Mouse (Mus musculus) adrenal gland, adult 8-10 months (tissue): ENCODE measurements at regions not wholly inside any gene's neighbourhood (a gene's known extent, or its start where the extent isn't known, plus 50 kb on each side); places are given as distances from the start of the nearest gene placed in this dataset.

Experiments used
- DNase-seq: peaks from one replicate; pipeline ENCODE4 v3.0.0; 2022

DNA sequence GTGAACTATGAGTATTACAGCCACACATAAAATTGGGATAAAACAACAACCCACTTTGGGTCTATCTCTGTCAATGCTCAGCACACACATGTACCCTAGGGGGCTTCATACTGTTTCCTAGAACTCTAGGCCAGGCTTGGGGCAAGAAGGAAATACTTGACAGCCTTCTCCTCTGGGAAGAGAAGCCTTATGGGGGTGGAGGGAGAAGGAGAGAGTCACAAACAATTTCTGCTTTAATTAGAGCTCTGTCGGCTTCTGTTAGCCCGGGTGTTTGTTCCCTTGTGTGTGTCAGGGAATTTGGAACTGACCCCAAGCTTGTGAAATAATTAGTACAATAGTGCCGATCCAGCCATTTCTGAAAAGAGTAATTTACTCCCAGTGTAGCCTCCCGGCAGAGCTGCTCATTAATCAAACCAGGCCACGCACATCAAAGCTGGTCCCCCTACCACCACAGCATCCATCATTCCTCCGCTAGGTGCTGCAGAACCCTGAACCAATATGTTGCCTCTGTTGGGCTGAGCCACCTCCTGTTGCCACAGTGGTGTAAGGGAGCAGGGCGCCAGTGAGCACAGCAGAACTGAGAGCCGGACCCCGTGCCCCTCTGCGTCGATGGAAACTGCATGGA lies 307.3 kb downstream of the Tmem114 start:
- DNase-seq = no peak

DNA sequence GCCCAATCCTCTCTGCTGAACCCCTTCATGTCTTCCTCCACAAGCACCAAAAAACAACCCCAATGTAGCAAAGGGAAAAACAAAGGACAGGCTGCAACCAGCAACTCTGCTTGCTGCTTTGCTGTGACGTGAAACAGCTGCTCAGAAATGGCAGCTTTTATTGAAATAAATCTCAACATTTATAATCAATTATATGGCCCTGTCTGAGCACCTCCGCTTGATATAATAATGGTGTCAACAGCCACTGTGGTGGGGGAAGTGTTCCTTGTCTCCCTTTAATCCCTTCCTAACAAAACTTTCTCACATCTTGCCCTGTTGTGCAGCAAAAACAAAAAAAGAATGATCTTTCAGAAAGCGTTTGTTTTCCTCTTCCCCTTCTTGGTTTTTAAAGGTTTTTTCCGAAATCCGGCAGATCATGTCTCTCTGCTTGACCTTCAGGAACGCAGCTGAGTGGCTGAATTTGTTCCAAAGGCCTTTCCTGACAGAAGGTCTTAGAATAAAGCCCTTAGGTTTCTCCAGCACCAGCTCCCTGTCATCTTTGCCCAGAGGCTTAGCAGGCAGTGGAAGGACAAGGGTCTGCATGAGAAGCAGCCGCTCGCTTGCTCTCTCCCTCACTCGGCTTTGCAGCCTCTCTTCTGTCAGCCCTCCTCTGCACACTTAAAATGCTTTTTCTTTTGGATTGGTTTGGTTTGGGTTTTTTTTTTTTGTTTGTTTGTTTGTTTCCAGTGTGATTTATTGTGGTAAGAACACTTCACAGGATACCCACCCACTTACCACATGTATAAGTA lies 313.4 kb downstream of the Tmem114 start:
- no peak for DNase-seq

DNA sequence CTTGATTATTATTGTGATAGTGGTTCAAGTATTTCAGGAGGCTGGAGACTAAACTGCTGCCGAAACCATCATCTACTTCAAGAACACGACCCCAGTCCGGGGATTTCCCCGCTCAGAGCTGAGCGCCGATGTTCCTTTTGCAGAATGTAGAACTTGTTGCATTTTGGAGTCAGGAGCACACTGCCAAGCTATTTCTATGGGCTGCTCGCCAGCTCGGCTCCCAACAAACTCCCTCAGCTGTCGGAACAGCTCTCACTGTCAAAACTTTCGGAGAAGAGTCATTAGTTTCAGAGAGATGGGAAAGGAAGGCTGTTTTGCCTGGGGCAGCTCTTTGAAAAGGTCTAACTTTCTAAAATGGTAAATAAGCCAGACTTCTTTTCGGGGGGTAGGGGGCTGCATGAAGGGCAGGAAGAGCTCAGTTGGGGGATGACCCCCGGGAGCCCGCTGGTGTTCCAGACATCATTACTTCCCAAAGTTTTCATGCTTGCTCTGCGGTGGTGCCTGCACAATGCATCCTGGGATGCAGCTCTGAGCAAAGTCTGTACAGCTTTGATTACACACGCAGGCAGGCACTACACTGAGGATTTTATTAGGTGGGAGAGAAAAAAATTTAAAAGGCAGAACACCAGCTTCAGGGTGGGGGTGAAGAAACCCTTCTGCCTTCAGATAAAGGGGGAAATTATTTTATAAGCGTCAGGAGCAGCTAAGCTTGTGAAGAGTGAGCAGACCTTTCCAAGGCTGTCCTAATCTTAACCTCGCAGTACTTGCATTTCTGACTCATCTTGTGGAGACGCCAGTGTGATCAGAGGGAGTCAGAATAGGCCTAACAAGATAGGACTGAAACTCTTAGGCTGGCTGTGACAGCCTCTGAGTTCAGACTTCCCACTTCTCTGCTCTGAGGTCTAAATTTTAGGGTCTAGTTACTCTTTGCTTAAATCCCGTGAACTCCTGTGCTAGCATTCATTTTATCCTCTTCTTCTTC lies 316.5 kb downstream of the Tmem114 start:
- DNase-seq = peak; percentile 12

DNA sequence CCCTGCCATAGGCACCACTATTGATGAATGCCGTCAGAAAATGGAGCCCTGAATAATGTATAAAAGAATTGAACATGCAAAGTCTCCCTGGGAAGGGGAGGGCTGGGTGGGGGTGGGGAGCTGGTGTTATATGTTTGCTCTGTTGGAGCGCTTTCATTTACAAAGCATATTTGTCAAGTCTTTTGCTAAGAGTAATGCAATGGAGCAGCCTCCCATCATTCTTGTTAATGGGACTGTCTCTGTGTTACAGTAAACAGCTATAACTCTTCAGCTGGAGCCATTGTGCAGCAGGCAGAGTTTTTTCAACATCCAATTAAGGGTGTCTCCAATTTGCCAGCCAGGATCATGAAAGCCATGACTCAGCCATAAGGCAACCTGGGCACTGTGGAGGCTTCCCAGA lies 345.9 kb downstream of the Tmem114 start:
- no peak for DNase-seq

DNA sequence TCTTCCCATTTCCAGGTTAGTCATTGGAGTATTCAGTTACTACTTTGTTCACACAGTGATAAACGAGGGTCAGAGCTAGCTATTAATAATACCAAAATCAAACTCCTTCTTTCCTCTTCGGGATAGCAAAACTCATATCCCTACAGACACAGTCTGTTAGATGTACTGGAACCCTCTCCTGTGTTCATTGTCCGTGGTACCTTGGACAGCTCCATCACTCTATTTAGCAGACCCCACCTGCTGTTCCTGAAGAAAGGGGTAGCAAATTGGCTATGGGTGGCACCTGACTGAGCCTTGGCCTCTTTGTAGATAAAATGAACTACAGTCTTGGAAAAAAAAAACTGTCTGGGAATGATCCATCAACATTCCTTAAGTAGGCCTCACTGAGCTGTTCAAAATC lies 346.5 kb downstream of the Tmem114 start:
- DNase-seq = no peak

DNA sequence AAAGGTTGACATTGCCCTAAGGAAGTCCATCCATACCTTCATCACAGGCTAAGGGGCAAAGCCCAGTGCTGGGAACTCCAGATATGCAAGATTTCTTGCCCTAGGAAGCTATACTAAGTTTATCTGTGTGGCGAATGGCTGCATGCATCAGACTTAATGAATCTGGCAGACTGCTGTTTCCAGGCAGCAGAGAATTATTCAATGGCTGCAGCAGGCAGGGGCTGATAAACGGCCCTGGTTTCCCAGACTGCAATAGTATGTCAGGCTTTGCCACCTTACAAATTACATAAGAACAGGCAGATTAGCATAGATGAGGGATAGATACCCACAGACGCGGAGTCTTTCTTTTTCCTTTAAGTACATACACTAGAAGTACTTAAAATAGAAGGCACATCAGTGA lies 350.2 kb downstream of the Tmem114 start:
- DNase-seq = no peak

DNA sequence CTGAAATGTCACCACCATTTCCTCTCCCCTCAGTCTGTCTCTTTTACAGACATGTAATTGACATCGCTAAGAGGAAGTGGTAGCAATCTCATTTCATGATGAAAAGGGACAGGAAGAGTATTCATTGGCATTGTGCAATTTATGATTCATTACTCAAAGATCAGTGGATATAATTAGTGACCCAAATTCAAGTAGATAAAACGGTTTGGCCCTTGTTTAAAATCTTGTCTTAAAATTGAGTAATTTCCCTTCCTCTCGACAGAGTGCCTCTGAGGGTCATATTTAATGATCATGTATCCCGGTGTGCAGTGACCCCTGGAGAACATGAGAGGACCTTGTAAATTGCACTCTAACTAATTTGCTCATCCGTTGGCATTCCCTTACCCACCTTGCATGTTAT lies 371.0 kb downstream of the Tmem114 start:
- DNase-seq = no peak

DNA sequence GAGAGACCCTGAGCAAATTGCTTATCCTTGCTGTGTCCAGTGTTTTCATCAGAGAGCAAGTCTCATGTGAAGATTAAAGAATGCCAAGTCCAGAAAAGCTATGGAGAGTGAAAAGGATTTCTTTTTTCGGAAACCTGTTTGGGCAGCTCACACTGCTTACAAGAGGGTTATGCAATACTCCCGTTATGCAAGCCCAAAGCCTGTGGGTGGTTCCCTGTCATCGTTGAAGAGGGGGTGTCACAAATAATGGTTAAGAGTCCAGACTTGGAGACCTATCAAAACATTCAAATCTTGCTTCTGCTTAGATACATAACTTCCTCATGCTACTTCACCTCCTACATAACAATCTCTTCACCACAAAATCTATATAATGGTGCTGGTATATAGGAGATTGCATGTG lies 416.0 kb downstream of the Tmem114 start:
- DNase-seq = no peak

DNA sequence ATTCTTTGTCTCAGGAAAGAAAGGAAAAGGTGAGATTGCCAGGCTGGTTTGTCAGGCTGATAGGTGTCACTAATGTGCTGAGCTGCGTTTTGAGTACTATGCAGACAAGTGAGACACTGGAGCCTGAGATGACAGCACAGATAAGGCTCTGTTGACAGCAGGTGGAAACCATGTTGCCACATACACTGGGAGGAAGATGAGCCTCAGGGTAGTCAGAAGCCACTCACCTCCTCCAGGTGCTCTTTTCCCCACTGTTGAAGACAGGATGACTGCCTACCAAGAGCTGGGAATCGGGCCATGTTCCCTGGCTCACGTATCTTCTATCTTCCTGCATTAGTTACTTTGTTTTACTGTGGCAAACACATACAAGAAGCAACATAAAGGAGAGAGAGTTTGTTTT lies 418.3 kb downstream of the Tmem114 start:
- no peak for DNase-seq

DNA sequence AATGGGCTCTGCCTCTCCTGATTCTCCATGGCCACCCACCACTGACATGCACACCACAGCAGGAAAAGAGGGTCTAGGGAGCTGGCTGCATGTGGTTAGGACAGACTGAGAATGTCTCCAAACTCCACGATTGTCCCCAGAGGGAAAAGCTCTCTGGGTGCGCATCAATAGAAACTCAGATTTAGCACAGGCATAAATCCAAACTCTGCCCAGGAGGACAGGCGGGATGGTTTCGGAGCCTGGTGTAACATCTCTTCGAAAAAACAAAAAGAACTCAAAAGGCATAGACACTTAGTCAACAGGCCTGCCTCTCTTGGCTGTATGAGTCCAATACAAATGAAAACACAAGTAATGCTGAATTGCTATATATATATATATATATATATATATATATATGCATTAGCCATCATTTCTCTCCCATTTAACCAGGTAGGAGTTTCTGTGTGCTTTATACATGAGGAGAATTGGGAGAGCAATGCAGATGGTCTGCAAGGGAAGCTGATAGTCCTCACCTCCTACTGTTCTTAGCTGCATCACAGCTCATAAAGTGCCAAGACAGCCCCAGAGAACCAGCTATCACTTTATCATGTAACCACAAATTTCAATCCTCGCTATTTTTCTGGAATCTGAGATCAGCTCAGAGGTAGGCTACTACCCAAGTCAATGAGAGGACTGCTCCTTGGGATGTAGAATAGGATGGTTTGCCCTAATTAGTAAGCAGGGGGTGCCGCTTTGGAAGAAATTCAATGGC lies 422.4 kb downstream of the Tmem114 start:
- no peak for DNase-seq

DNA sequence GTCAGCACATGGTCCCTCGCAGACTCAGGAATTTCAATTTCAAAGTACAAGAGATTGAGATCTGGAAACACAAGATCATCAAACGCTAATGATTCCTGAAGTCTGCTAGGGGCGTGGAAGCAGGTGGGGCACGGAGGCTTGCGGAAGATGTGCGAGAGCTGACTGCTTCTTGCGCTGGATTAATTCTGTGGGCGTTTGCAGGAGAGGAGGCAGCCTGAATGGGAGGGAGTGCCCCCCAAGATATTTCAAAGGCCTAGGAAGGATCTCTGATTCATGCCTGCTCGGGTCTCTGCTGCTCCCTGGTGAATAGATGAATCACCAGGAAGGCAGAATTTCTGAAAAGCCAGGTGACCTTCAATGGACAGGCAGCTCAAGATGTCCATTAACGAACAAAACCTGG lies 442.1 kb downstream of the Tmem114 start:
- peak; percentile 3 for DNase-seq

DNA sequence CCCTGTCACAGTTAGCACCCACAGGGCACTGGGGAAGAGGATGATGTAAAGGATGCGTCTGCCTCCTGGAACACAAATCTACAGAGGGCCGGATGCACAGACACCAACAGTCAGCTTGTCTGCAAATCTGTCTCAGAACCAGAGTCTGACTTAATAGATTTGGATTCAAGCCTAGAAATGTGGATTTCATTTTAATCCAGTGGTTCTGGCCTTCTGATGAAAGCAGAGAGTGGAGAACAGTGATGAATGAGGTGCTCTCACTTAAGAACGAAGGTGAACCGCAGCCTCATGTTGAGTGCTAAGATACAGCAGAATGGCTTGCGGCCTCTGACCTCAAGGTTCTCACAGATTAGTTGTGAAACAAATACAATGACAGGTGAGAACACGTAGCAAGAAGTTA lies 446.5 kb downstream of the Tmem114 start:
- no peak for DNase-seq

DNA sequence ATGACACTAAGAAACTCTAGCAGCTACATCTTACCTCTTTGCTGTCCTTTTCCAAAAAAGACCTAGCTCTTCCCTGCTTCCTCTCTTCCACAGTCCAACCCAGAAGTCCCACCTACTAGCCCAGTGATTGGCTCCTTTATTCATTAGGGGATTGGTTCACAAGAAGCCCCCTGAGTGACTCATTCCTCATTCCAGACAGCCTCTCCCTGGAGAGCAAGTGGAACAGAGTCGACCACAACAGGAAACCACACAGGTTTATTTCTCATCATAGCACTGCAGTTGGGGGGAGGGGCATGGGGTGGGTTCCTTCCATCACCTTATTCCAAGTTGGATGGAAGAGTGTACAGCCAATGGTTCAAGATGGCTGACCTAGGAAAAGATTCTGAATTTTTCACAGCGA lies 473.3 kb downstream of the Tmem114 start:
- DNase-seq = no peak

DNA sequence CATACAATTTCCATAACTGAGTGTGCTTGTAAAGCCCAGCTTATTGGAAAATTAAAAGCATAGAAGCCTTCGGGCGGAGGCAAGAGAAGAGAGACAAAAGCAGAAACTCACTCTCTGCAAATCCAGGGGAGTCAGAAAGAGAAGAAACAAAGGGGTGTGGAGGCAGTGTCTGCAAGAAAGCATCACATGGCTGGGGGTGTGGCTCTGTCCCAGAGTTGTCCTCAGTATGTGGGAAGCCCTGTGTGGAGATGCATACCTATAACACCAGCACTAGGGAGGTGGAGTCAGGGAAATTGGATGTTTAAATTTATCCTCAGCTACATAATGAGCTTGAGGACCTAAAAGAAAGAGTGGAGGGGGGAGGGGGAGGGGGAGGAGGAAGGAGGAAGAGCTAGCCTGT lies 482.6 kb downstream of the Tmem114 start:
- no peak for DNase-seq

DNA sequence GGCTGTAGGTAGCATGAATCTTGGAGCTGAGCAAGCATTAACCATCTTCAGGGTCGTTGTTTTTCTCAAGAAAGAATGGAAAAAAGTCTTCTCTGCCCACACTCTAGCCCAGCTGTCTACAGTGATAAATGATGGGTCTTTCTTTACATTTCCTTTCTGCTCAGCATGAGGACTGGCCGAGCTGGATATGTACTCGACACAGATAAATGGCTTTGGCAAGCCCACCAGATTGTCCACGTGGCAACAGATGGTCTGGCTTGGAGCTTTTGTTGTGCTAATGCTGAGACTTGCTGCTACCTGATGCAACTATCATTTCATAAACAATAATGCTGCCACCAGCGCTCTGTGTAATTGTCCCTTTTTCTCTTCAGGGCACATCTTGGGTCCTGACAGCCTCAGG lies 487.8 kb downstream of the Tmem114 start:
- no peak for DNase-seq

DNA sequence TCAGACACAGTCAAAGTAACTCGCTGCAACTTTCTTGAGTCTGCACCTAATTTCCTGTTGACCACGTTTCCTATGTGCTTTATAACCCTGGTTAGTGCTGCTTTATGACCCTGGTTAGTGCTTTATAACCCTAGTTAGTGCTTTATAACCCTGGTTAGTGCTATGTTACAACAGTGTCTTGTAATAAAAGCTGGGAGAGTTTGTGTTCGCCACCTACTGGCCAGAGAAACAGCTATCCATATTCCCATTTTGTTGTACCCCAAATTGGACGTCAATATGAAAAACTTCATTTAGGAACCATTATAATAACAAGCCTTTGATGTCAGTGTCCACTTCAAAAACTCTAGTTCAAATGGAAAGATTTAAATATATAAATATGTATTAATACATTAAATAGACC lies 492.6 kb downstream of the Tmem114 start:
- DNase-seq = no peak

DNA sequence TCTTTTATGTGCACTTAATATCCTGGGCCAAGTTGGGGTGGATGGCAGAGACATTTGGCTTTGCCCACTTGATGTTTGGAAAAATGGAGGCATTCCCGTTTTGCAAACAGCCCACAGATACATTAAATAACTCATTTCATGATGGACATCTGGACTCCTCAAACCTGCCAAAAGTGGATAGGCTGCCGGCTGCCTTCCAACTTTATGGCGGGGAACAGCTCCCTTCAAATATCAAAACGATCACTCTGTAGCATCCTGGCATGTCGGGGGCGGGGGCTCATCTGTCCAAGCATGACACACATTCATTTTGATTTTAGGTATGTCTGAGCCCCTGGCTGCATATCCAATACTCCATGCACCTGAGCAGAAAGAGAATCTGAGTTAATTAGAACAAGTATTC lies 493.3 kb downstream of the Tmem114 start:
- no peak for DNase-seq

DNA sequence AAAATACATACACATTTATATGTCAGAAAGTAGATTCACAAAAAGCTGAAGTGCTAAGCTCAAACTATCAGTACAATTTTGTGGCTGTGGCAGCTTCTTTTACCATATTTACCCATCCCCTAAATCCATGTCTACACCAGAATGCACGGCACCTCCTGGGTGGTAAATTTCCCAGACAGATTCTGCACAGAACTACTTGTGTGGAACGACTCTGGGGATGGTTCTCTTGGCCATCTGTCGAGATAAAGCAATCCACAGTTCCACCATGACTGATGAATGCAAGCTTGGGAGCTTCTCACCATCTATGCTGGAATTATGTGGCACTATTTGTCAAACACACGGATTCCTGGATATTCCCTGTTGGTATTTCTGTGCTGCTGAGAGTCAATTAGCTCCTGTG lies 495.8 kb downstream of the Tmem114 start:
- no peak for DNase-seq

DNA sequence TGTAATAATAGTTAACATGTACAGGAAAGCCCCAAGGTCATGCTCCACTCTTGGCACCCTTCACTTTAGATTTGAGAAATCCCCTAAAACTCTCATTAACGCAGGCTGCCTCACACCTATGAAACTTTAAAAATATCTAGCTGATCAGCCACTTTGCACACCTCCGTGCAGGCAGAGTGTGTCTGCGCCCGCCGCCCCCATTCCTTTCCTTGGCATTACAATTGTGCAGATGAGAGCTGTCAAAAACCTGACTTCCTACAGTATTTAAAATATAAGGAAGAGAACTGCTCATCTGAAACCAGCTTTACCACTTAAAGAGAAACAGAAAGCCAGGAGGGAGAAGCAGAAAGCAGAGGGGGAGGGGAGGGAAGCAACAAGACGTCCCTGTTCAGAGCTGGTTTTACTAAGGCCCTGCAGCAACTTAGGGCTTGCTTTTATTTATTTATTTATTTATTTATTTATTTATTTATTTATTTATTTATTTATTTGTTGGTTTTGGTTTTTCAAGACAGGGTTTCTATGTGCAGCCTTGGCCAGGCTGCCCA lies 496.5 kb downstream of the Tmem114 start:
- DNase-seq = no peak

DNA sequence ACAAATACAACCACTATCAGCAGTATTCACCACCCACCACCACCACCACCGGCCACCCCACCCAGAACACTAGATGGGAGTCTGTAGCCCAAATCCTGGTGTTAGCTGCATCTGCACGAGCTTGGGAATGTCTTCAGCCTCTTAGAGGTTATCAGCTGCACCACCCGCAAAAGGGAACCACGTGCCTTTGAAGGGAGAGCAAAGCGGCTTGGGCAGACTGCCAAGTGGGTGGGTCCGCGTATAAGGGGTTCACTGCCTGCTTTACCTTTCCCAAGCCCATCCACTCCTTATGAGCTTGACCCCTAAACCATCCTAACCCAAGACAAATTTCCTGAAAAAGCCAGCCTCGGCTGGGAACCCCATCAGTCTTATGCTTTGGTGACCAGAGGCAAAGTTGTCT lies 497.2 kb downstream of the Tmem114 start:
- DNase-seq = peak; percentile 1

DNA sequence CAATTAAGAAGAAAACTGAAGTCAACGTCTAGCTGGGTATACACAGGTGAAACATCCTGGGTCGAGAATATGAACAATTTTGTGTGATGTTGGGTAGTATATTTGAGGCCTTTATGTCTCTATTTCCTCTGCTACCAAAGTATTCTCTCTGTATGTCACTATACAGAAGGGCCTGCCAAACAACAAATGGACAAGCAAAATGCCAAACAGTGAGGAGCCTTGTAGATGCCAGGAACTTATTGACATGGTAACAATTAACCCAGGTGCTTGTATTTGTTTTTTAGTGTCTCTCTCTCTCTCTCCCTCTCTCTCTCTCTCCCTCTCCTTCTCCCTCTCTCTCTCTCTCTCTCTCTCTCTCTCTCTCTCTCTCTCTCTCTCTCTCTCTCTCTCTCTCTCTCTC lies 529.1 kb downstream of the Tmem114 start:
- DNase-seq = no peak

DNA sequence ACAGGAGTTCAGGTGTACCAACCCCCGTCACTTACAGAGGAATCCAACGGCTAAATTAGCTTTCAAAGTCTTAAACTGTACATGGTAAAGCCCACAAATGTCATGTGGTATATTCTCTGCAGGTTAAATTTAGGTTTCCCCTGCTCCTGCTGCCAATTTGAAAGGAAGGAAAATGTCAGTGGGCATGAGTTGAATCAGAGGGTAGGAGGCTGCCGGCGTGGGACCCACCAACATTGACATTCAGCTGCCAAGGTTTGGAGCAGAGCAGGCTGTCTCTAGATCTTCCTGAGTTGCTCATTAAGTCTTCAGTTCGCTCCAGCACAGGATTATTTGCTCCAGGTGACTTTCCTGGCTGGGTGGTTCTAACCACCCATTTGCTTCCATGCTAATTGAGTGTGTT lies 532.1 kb downstream of the Tmem114 start:
- DNase-seq = no peak
